Mouse (Mus musculus): ENCODE data around the gene Apod. TPM values are rescaled to one million over a fixed set of nuclear protein-coding genes. Genes with fewer than 3 reads are reported as not detected.

Apod gene
- not detected in 2 replicates for total RNA-seq (2014; rRNA removed; ENCODE audit: low replicate concordance)
- polyA plus RNA-seq (2015; fragmentation: Nextera tagmentation; extraction: Ambion mirVana) = 0.51 and 0.75 TPM in 2 replicates

GRCm38 (mm10) chr16:31314497-31315233 is at the start of gene Apod:
Gene Apod, minus strand, starts transcription at chr16:31314808.
- H3K36me3 ChIP-seq (replicated peaks; ENCODE audit: control insufficient read depth, insufficient read depth, low read length) = no peaks in the 10 kb centered on the region
- no peak within 1 kb of the TSS for H3K9ac ChIP-seq (replicated peaks; ENCODE audit: low read depth, low read length)
- 71% methylated on average over 9 of the region's 9 CpGs for WGBS
- DNase-seq (ENCODE audit: low spot score) (no peak), ATAC-seq (ENCODE audit: insufficient read depth, low read depth) (no peak)
- no peak within 1 kb of the TSS for H3K4me3 ChIP-seq (ENCODE audit: low read depth, low read length)
- H3K4me1 ChIP-seq (ENCODE audit: control insufficient read depth, insufficient read depth) = no peaks in the 10 kb centered on the region; the same call in none of the 2 replicates
- no peak within 1 kb of the TSS for H3K27ac ChIP-seq (ENCODE audit: low read depth)
- H3K9me3 ChIP-seq (replicated peaks; ENCODE audit: control insufficient read depth, low read length) = no peaks in the 10 kb centered on the region
- no peak within 1 kb of the TSS for H3K4me2 ChIP-seq (ENCODE audit: low read depth, low read length)
- H3K27me3 ChIP-seq (ENCODE audit: control insufficient read depth, insufficient read depth, low read length) = no peaks in the 10 kb centered on the region
- TF ChIP-seq CTCF (IDR thresholded peaks at IDR 0.05; ENCODE audit: low read depth) = no peak
- TF ChIP-seq EP300 (IDR thresholded peaks at IDR 0.05; ENCODE audit: low read depth) = no peak

- Histone ChIP-seq H3K4me2 (ENCODE audit: low read depth, low read length) (no peak overlapping the region), H3K4me3 (ENCODE audit: low read depth, low read length) (no peak overlapping the region), H3K4me1 (ENCODE audit: control insufficient read depth, insufficient read depth) (no peaks in the 10 kb centered on the region), H3K27ac (ENCODE audit: low read depth) (no peak overlapping the region), H3K9ac (replicated peaks; ENCODE audit: low read depth, low read length) (no peak overlapping the region), H3K9me3 (replicated peaks; ENCODE audit: control insufficient read depth, low read length) (no peaks in the 10 kb centered on the region), H3K36me3 (replicated peaks; ENCODE audit: control insufficient read depth, insufficient read depth, low read length) (no peaks in the 10 kb centered on the region), H3K27me3 (ENCODE audit: control insufficient read depth, insufficient read depth, low read length) (no peaks in the 10 kb centered on the region)
- ATAC-seq (ENCODE audit: insufficient read depth, low read depth) (no peak), DNase-seq (ENCODE audit: low spot score) (no peak)
- TF ChIP-seq EP300 (IDR thresholded peaks at IDR 0.05; ENCODE audit: low read depth) = no peak
- no peak for TF ChIP-seq CTCF (IDR thresholded peaks at IDR 0.05; ENCODE audit: low read depth)
- WGBS = 63% methylated on average over 11 of the region's 11 CpGs
Measured at GRCm38 (mm10) chr16:31363685-31364436, 49.3 kb upstream of the Apod start.

GRCm38 (mm10) chr16:31359542-31359941 is 44.9 kb upstream of the Apod start:
- Histone ChIP-seq H3K4me2 (ENCODE audit: low read depth, low read length) (no peak overlapping the region), H3K27ac (ENCODE audit: low read depth) (no peak overlapping the region)
- ATAC-seq (ENCODE audit: insufficient read depth, low read depth) = no peak

GRCm38 (mm10) chr16:31358991-31359390 is 44.4 kb upstream of the Apod start:
- Histone ChIP-seq H3K4me3 (ENCODE audit: low read depth, low read length) (no peak overlapping the region), H3K4me1 (ENCODE audit: control insufficient read depth, insufficient read depth) (no peaks in the 10 kb centered on the region), H3K4me2 (ENCODE audit: low read depth, low read length) (peak overlapping the region; percentile 35), H3K9me3 (replicated peaks; ENCODE audit: control insufficient read depth, low read length) (no peaks in the 10 kb centered on the region), H3K36me3 (replicated peaks; ENCODE audit: control insufficient read depth, insufficient read depth, low read length) (no peaks in the 10 kb centered on the region), H3K9ac (replicated peaks; ENCODE audit: low read depth, low read length) (no peak overlapping the region), H3K27me3 (ENCODE audit: control insufficient read depth, insufficient read depth, low read length) (no peaks in the 10 kb centered on the region), H3K27ac (ENCODE audit: low read depth) (no peak overlapping the region)
- WGBS = 33% methylated on average over 9 of the region's 9 CpGs
- DNase-seq (ENCODE audit: low spot score) = no peak
- no peak for TF ChIP-seq EP300 (IDR thresholded peaks at IDR 0.05; ENCODE audit: low read depth)
- no peak for TF ChIP-seq CTCF (IDR thresholded peaks at IDR 0.05; ENCODE audit: low read depth)
- no peak for ATAC-seq (ENCODE audit: insufficient read depth, low read depth)

More at GRCm38 (mm10) chr16:31359542-31359941, 44.9 kb upstream of the Apod start:
- DNase-seq (ENCODE audit: low spot score) = no peak
- H3K4me3 ChIP-seq (ENCODE audit: low read depth, low read length) = no peak overlapping the region
- TF ChIP-seq CTCF (IDR thresholded peaks at IDR 0.05; ENCODE audit: low read depth) = no peak
- TF ChIP-seq EP300 (IDR thresholded peaks at IDR 0.05; ENCODE audit: low read depth) = no peak
- no peaks in the 10 kb centered on the region for H3K36me3 ChIP-seq (replicated peaks; ENCODE audit: control insufficient read depth, insufficient read depth, low read length)
- H3K4me1 ChIP-seq (ENCODE audit: control insufficient read depth, insufficient read depth) = no peaks in the 10 kb centered on the region
- no peaks in the 10 kb centered on the region for H3K27me3 ChIP-seq (ENCODE audit: control insufficient read depth, insufficient read depth, low read length)
- no peaks in the 10 kb centered on the region for H3K9me3 ChIP-seq (replicated peaks; ENCODE audit: control insufficient read depth, low read length)
- no peak overlapping the region for H3K9ac ChIP-seq (replicated peaks; ENCODE audit: low read depth, low read length)
- WGBS = 60% methylated on average over 5 of the region's 5 CpGs

GRCm38 (mm10) chr16:31358576-31358975 is 44.0 kb upstream of the Apod start:
- Histone ChIP-seq H3K36me3 (replicated peaks; ENCODE audit: control insufficient read depth, insufficient read depth, low read length) (no peaks in the 10 kb centered on the region), H3K9me3 (replicated peaks; ENCODE audit: control insufficient read depth, low read length) (no peaks in the 10 kb centered on the region), H3K27me3 (ENCODE audit: control insufficient read depth, insufficient read depth, low read length) (no peaks in the 10 kb centered on the region), H3K4me1 (ENCODE audit: control insufficient read depth, insufficient read depth) (no peaks in the 10 kb centered on the region), H3K4me2 (ENCODE audit: low read depth, low read length) (peak overlapping the region; percentile 35), H3K27ac (ENCODE audit: low read depth) (no peak overlapping the region), H3K4me3 (ENCODE audit: low read depth, low read length) (no peak overlapping the region), H3K9ac (replicated peaks; ENCODE audit: low read depth, low read length) (no peak overlapping the region)
- no peak for ATAC-seq (ENCODE audit: insufficient read depth, low read depth)
- TF ChIP-seq CTCF (IDR thresholded peaks at IDR 0.05; ENCODE audit: low read depth) = no peak
- no peak for TF ChIP-seq EP300 (IDR thresholded peaks at IDR 0.05; ENCODE audit: low read depth)
- 24% methylated on average over 15 of the region's 15 CpGs for WGBS
- no peak for DNase-seq (ENCODE audit: low spot score)

All from heart, postnatal 0 days (tissue).